Mouse (Mus musculus) heart, postnatal 0 days (tissue): ENCODE results near the gene Cyb561d1. TPM values are rescaled to one million over a fixed set of nuclear protein-coding genes. Genes with fewer than 3 reads are reported as not detected.

Source experiments
- ATAC-seq: fragments of 200-750 bp; cut with Nextera tagmentation; 2 replicates; pipeline ENCODE4 v1.8.0; 2017; ENCODE audit warnings: low read depth, moderate number of reproducible peaks, moderate library complexity; ENCODE audit not compliant: insufficient read depth
- DNase-seq: peaks from one replicate; pipeline ENCODE4 v3.0.0-alpha.2; 2016; ENCODE audit warnings: low spot score
- H3K27ac ChIP-seq: fragments of 300-500 bp; sonication (generic); 2 replicates; pipeline ENCODE4 v1.5.1; 2014; ENCODE audit warnings: low read depth, mild to moderate bottlenecking
- H3K27me3 ChIP-seq: fragments of 300-500 bp; sonication (generic); 2 replicates; pipeline ENCODE4 v1.6.1; 2014; ENCODE audit warnings: low read length, mixed read lengths; ENCODE audit not compliant: control insufficient read depth, insufficient read depth
- H3K36me3 ChIP-seq: fragments of 300-500 bp; sonication (generic); replicated peaks from 2 replicates; pipeline ENCODE4 v1.6.1; 2014; ENCODE audit warnings: low read length, mixed read lengths; ENCODE audit not compliant: control insufficient read depth, insufficient read depth
- H3K4me1 ChIP-seq: fragments of 300-500 bp; sonication (generic); 2 replicates; pipeline ENCODE4 v1.6.1; 2014; ENCODE audit warnings: antibody characterized with exemption; ENCODE audit not compliant: control insufficient read depth, insufficient read depth
- H3K4me2 ChIP-seq: fragments of 300-500 bp; sonication (generic); 2 replicates; pipeline ENCODE4 v1.6.1; 2014; ENCODE audit warnings: low read depth, mild to moderate bottlenecking, low read length, moderate library complexity
- H3K4me3 ChIP-seq: fragments of 300-500 bp; sonication (generic); 2 replicates; pipeline ENCODE4 v1.5.1; 2014; ENCODE audit warnings: low read depth, low read length
- H3K9ac ChIP-seq: fragments of 300-500 bp; sonication (generic); replicated peaks from 2 replicates; pipeline ENCODE4 v1.6.1; 2014; ENCODE audit warnings: low read depth, low read length, mixed read lengths
- H3K9me3 ChIP-seq: fragments of 300-500 bp; sonication (generic); replicated peaks from 2 replicates; pipeline ENCODE4 v1.6.1; 2016; ENCODE audit warnings: low read length; ENCODE audit not compliant: control insufficient read depth
- CTCF ChIP-seq: IDR thresholded peaks from 2 replicates; pipeline ENCODE4 v1.5.1; 2016; ENCODE audit warnings: antibody characterized with exemption, control low read depth, low read depth
- EP300 ChIP-seq: IDR thresholded peaks from 2 replicates; pipeline ENCODE4 v1.6.1; 2016; ENCODE audit warnings: antibody characterized with exemption, low read depth
- WGBS: fragments of 180-500 bp; shearing (Covaris S2); extraction: QIAGEN DNeasy Blood & Tissue Kit; methylation state at CpG from one replicate; pipeline ENCODE4 v1.1.7; 2014; 5-methylcytosine and 5-hydroxymethylcytosine counted together
- polyA plus RNA-seq: library from polyadenylated mRNA; unstranded; fragments of >200 nt; fragmentation: Nextera tagmentation; extraction: Ambion mirVana; gene quantifications from 2 replicates; pipeline ENCODE4 v1.2.1, GENCODE M21; 2015
- total RNA-seq: library from RNA; depleted of rRNA; stranded (reverse); fragments of >200 nt; gene quantifications from 2 replicates; pipeline ENCODE4 v1.2.3, GENCODE M21; 2014; ENCODE audit warnings: low replicate concordance

Gene Cyb561d1
- total and polyA plus RNA-seq, 2 experiments from 2014 or later, result 3.5 to 4.7 TPM

- no peak for DNase-seq
- H3K9me3 ChIP-seq, result no peaks in the 10 kb centered on the region
- TF ChIP-seq EP300, result no peak
- no peak overlapping the region for H3K27ac ChIP-seq
- no peak for ATAC-seq
- peaks cover 13% of the 10 kb centered on the region for H3K4me1 ChIP-seq
- peaks cover 5% of the 10 kb centered on the region; the same call in 1 of the 2 replicates for H3K27me3 ChIP-seq
- H3K9ac ChIP-seq, result no peak overlapping the region
- H3K4me2 ChIP-seq, result no peak overlapping the region
- peaks cover 4% of the 10 kb centered on the region; the same call in 1 of the 2 replicates for H3K36me3 ChIP-seq
- H3K4me3 ChIP-seq, result no peak overlapping the region
- WGBS, result 78% methylated on average over 8 of the region's 8 CpGs
These were observed 11.4 kb upstream of the Cyb561d1 start for GRCm38 (mm10) chr3:108212406-108212805.

- no peaks in the 10 kb centered on the region for H3K9me3 ChIP-seq
- H3K4me3 ChIP-seq, result no peak overlapping the region
- ATAC-seq (no peak), DNase-seq (no peak)
- peaks cover 13% of the 10 kb centered on the region for H3K4me1 ChIP-seq
- TF ChIP-seq CTCF (no peak), EP300 (no peak)
- 88% methylated on average over 6 of the region's 6 CpGs for WGBS
- H3K9ac ChIP-seq, result no peak overlapping the region
- peaks cover 7% of the 10 kb centered on the region; the same call in 1 of the 2 replicates for H3K36me3 ChIP-seq
- H3K27ac ChIP-seq, result no peak overlapping the region
- no peak overlapping the region for H3K4me2 ChIP-seq
- peaks cover 5% of the 10 kb centered on the region; the same call in 1 of the 2 replicates for H3K27me3 ChIP-seq
These were observed 10.8 kb upstream of the Cyb561d1 start for GRCm38 (mm10) chr3:108211845-108212244.

GRCm38 (mm10) chr3:108210771-108211139 lies 9.7 kb upstream of the Cyb561d1 start, which contains the start of gene Atxn7l2:
Gene Atxn7l2 (minus strand): TSS chr3:108210934.
- DNase-seq, result peak; percentile 57
- Histone ChIP-seq H3K4me2 (peak within 1 kb of the TSS; percentile 95), H3K9me3 (no peaks in the 10 kb centered on the region), H3K27me3 (peaks cover 5% of the 10 kb centered on the region; the same call in 1 of the 2 replicates), H3K4me1 (peaks cover 13% of the 10 kb centered on the region), H3K27ac (peak within 1 kb of the TSS; percentile 91), H3K4me3 (peak within 1 kb of the TSS; percentile 84), H3K36me3 (peaks cover 18% of the 10 kb centered on the region), H3K9ac (peak within 1 kb of the TSS; percentile 75)
- WGBS, result 2% methylated on average over 14 of the region's 14 CpGs
- TF ChIP-seq EP300 (no peak), CTCF (peak; percentile 30; the same call in 1 of the 2 replicates)
- ATAC-seq, result peak; percentile 67

GRCm38 (mm10) chr3:108209946-108210770 lies 9.1 kb upstream of the Cyb561d1 start:
- peaks cover 13% of the 10 kb centered on the region for H3K4me1 ChIP-seq
- peaks cover 18% of the 10 kb centered on the region for H3K36me3 ChIP-seq
- H3K4me2 ChIP-seq, result peak overlapping the region; percentile 95
- H3K9me3 ChIP-seq, result no peaks in the 10 kb centered on the region
- peak overlapping the region; percentile 91 for H3K27ac ChIP-seq
- ATAC-seq (peak; percentile 96), DNase-seq (peak; percentile 98)
- no peak for TF ChIP-seq EP300
- peak overlapping the region; percentile 75 for H3K9ac ChIP-seq
- peaks cover 5% of the 10 kb centered on the region; the same call in 1 of the 2 replicates for H3K27me3 ChIP-seq
- 1% methylated on average over 58 of the region's 72 CpGs for WGBS
- peak overlapping the region; percentile 84 for H3K4me3 ChIP-seq

- peaks cover 13% of the 10 kb centered on the region for H3K4me1 ChIP-seq
- H3K27ac ChIP-seq, result no peak overlapping the region
- H3K27me3 ChIP-seq, result peaks cover 5% of the 10 kb centered on the region; the same call in 1 of the 2 replicates
- peak overlapping the region; percentile 84 for H3K4me3 ChIP-seq
- DNase-seq, result no peak
- ATAC-seq, result no peak
- WGBS, result 7% methylated on average over 8 of the region's 8 CpGs
- no peaks in the 10 kb centered on the region for H3K9me3 ChIP-seq
- H3K9ac ChIP-seq, result peak overlapping the region; percentile 75
- peaks cover 20% of the 10 kb centered on the region for H3K36me3 ChIP-seq
- TF ChIP-seq CTCF, result no peak
- no peak for TF ChIP-seq EP300
- peak overlapping the region; percentile 95 for H3K4me2 ChIP-seq
These were observed 8.5 kb upstream of the Cyb561d1 start for GRCm38 (mm10) chr3:108209536-108209935.
